Mouse (Mus musculus) bone marrow macrophage, adult 2 months (primary cell): Measurements from ENCODE around the gene Prdm15.

Experiments
- CTCF ChIP-seq: IDR thresholded peaks from 2 replicates; pipeline ENCODE4 v1.5.1; 2012; ENCODE audit warnings: low read depth, mild to moderate bottlenecking, low read length, moderate library complexity
- POLR2A ChIP-seq: IDR thresholded peaks from 2 replicates; pipeline ENCODE4 v1.6.1; 2012; ENCODE audit warnings: mild to moderate bottlenecking, low read depth, low read length, borderline replicate concordance

DNA sequence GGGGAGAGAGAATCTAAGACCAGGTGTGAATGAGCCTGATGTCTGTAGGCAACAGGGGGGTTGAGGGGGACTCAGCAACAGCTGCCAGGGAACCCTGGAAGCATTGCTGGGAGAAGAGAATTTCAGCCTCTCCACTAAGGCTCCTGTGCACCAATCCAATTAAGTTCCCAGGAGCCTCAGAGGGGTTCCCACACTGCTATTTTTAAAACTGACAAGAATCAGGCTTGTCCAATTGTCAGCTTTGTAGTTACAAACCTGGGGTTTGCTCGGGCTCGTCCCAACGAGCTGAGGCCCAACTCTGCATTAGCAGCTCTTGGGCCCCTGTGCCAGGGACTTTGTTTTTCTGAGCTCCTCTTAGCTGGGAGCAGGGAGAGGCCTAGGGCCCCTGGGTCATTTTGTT lies 92.0 kb downstream of the Prdm15 start:
- TF ChIP-seq CTCF (no peak), POLR2A (no peak)
